Mouse (Mus musculus): ENCODE data around the gene Cdh13. TPM values are rescaled to one million over a fixed set of nuclear protein-coding genes. Genes with fewer than 3 reads are reported as not detected.

The Cdh13 gene
- polyA plus RNA-seq, 1 experiment = not detected

DNA sequence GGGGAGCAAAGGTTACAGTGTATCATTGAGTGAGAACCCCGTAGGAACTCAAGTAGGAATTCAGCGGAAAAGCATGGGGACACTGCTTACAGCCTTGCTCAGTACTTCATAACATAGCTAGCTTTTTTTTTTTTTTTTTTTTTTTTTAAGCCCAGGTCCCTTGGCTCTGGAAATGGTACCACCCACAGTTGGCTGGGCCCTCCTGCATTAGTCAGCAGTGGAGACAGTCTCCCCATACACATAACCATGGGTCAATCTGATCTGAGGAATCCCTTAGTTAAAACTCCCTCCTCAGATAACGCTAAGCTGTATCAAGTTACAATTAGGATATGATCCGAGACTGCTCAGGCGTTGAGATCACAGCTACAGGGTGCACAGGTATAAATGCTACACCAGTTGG lies 344.2 kb downstream of the Cdh13 start:
- Histone ChIP-seq H3K4me1 (ENCODE audit: control insufficient read depth, insufficient read depth, low read length) (no peaks in the 10 kb centered on the region), H3K27ac (ENCODE audit: control insufficient read depth, insufficient read depth, low read depth, low read length, poor library complexity) (no peak overlapping the region), H3K4me3 (replicated peaks; ENCODE audit: control insufficient read depth, low read depth, low read length) (no peak overlapping the region)
- 80% methylated on average over 5 of the region's 5 CpGs for WGBS
- TF ChIP-seq CTCF (IDR thresholded peaks at IDR 0.05; ENCODE audit: control insufficient read depth, insufficient read depth, low read length) = no peak
- no peak for TF ChIP-seq POLR2A (IDR thresholded peaks at IDR 0.05; ENCODE audit: borderline replicate concordance, control insufficient read depth, low read depth, low read length)

DNA sequence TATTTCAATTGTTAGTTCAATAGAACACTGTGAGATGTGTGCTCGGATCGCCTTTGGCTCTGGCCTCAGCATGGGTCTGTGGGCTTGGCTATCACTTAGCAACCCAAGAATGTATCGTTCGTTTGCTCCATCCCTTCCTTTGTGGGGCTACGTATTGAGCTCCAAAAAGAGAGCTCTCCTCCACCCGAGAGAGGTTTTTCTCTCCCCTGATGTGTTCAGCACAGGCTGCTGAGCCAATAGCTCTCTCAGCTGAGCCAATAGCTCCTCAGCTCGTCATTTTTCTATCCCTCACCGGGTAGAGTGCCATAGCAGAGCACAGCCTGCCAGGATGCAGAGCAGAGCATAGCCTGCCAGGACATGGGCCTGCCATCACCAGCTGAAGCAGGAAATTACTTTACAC lies 345.2 kb downstream of the Cdh13 start:
- Histone ChIP-seq H3K4me3 (replicated peaks; ENCODE audit: control insufficient read depth, low read depth, low read length) (no peak overlapping the region), H3K27ac (ENCODE audit: control insufficient read depth, insufficient read depth, low read depth, low read length, poor library complexity) (no peak overlapping the region), H3K4me1 (ENCODE audit: control insufficient read depth, insufficient read depth, low read length) (no peaks in the 10 kb centered on the region)
- 76% methylated on average over 8 of the region's 8 CpGs for WGBS
- TF ChIP-seq CTCF (IDR thresholded peaks at IDR 0.05; ENCODE audit: control insufficient read depth, insufficient read depth, low read length) = no peak
- no peak for TF ChIP-seq POLR2A (IDR thresholded peaks at IDR 0.05; ENCODE audit: borderline replicate concordance, control insufficient read depth, low read depth, low read length)

DNA sequence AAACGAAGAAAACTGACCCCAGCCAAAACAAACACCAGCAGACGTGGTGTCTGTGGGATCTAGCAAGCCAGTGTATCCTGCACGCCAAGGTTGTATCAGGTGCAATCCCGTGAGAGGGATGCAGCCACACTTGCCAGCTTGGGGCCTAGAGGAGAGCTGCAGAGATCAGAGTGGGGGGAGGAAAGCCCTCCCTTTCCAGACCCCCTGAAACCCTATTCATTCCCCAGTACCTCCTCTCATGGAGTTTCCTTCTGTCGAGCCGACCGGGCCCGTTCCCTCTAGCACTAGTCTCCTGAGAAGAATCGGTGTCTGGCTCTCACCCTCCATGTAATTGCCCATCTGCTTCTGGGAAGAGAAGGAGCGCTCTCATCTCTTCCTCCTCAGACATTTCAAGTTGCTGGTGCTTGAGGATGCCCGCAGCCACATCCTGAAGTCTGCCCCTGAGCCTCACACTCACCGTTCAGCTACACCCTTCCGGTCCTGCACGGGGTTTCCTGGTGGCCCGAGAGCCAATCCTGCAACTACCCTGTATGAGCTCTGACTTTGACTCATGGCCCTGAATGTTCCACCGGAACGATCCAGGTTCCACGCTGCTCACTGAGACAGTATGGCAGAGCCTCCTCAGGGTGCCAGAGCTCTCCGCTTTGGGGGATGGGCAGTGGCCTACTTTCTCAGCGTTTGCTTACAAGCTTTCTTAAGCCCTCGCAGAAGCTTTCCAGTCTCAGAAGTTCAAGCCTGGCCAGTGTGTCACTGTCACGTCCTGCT lies 351.9 kb downstream of the Cdh13 start:
- no peak overlapping the region for H3K4me3 ChIP-seq (replicated peaks; ENCODE audit: control insufficient read depth, low read depth, low read length)
- no peak for TF ChIP-seq CTCF (IDR thresholded peaks at IDR 0.05; ENCODE audit: control insufficient read depth, insufficient read depth, low read length)
- TF ChIP-seq POLR2A (IDR thresholded peaks at IDR 0.05; ENCODE audit: borderline replicate concordance, control insufficient read depth, low read depth, low read length) = no peak
- 70% methylated on average over 22 of the region's 22 CpGs for WGBS
- H3K4me1 ChIP-seq (ENCODE audit: control insufficient read depth, insufficient read depth, low read length) = no peaks in the 10 kb centered on the region
- no peak overlapping the region for H3K27ac ChIP-seq (ENCODE audit: control insufficient read depth, insufficient read depth, low read depth, low read length, poor library complexity)

DNA sequence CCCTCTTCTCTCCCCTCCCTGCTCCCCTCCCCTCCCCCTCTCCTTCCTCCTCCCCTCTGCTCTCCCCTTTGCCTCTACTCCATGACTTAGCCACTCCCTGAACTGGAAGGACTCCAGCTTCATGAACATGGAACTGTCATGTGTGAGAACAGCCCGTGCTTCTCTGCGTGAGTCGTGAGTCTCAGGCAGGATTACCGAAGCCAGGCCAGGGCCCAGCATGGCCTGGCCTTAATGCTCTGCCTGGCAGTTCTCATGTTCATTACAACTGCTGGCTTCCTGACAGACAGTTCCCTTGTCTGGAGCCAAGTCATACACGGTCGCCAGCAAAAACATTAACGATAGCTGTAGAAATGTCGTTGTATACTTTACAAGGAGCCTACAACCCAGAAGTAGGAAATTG lies 356.1 kb downstream of the Cdh13 start:
- Histone ChIP-seq H3K4me1 (ENCODE audit: control insufficient read depth, insufficient read depth, low read length) (no peaks in the 10 kb centered on the region), H3K4me3 (replicated peaks; ENCODE audit: control insufficient read depth, low read depth, low read length) (no peak overlapping the region), H3K27ac (ENCODE audit: control insufficient read depth, insufficient read depth, low read depth, low read length, poor library complexity) (no peak overlapping the region)
- 81% methylated on average over 8 of the region's 8 CpGs for WGBS
- TF ChIP-seq CTCF (IDR thresholded peaks at IDR 0.05; ENCODE audit: control insufficient read depth, insufficient read depth, low read length) = no peak
- TF ChIP-seq POLR2A (IDR thresholded peaks at IDR 0.05; ENCODE audit: borderline replicate concordance, control insufficient read depth, low read depth, low read length) = no peak

DNA sequence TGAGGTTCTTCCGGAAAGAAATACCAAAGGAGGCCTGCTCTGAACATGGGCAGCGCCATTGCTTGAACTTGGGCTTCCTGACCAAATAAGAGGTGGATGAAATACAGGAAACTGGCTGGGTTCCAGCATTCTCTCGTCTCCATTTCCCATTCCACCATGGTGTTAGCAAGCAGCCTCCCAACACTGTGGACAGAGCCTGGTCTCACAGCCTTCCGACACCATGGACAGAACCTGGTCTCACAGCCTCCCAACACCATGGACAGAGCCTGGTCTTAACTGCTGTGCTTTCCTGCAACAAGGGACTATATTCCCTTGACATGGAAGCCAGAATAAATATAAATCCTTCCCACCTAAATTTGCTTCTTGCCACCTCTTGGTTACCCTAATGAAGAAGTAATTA lies 358.3 kb downstream of the Cdh13 start:
- Histone ChIP-seq H3K27ac (ENCODE audit: control insufficient read depth, insufficient read depth, low read depth, low read length, poor library complexity) (no peak overlapping the region), H3K4me3 (replicated peaks; ENCODE audit: control insufficient read depth, low read depth, low read length) (no peak overlapping the region), H3K4me1 (ENCODE audit: control insufficient read depth, insufficient read depth, low read length) (no peaks in the 10 kb centered on the region)
- TF ChIP-seq POLR2A (IDR thresholded peaks at IDR 0.05; ENCODE audit: borderline replicate concordance, control insufficient read depth, low read depth, low read length) = no peak
- no peak for TF ChIP-seq CTCF (IDR thresholded peaks at IDR 0.05; ENCODE audit: control insufficient read depth, insufficient read depth, low read length)
- WGBS = 59% methylated on average over 4 of the region's 4 CpGs

DNA sequence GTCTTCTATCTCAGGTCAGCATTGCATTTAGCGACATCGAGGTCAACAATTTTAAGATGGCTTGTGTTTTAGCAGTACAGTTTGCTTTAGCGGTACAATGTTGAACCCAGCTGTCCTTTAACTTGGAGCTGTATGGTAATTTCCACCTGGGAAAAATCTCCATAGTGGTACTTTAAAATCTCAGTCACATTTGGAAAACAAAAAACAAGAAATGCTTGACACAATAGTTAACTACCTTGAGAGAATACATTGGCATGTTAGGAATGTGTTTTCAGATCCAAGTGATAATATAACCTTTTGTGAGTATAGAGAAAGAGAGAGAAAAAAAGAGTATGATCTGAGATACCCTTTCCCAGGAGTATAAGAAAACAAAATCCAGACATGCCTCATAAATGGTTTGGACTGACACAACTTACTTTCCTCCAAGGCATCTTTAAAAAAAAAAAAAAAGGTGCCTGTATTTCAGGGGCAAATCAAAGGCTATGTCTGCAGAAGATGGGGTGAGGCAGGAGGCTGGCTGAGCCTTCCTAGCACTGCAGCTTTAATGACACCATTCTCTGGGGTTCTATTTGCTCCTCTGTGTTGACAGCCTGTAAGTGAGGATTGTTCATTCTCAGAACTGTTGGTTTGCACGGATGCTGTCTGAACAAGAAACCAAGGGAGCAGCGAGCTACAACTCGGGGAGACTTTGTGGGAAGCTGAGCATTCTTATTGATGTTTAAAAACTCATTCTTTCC lies 365.4 kb downstream of the Cdh13 start:
- WGBS = 72% methylated on average over 6 of the region's 6 CpGs
- TF ChIP-seq POLR2A (IDR thresholded peaks at IDR 0.05; ENCODE audit: borderline replicate concordance, control insufficient read depth, low read depth, low read length) = no peak
- no peak for TF ChIP-seq CTCF (IDR thresholded peaks at IDR 0.05; ENCODE audit: control insufficient read depth, insufficient read depth, low read length)
- Histone ChIP-seq H3K27ac (ENCODE audit: control insufficient read depth, insufficient read depth, low read depth, low read length, poor library complexity) (no peak overlapping the region), H3K4me3 (replicated peaks; ENCODE audit: control insufficient read depth, low read depth, low read length) (no peak overlapping the region), H3K4me1 (ENCODE audit: control insufficient read depth, insufficient read depth, low read length) (no peaks in the 10 kb centered on the region)

DNA sequence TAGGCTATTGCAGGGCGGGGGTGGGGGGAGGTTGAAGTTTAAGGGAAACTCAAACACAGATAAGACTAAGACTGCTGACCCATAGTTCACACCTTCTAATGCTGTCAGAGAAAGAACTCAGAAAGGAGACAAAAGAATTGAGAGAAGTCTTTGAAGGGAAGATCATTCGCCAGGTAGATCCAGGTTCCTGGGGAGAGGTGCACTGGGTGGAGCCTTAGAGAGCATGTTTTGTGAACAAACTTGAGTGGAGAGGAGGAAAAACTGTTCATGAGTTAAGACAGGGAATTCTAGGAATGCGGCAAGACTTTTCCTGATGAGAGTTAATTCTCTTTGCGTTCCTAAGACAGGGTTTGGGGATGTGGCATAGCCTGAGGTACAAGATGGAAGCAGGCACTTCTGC lies 366.4 kb downstream of the Cdh13 start:
- TF ChIP-seq CTCF (IDR thresholded peaks at IDR 0.05; ENCODE audit: control insufficient read depth, insufficient read depth, low read length) (no peak), POLR2A (IDR thresholded peaks at IDR 0.05; ENCODE audit: borderline replicate concordance, control insufficient read depth, low read depth, low read length) (no peak)
- no peaks in the 10 kb centered on the region for H3K4me1 ChIP-seq (ENCODE audit: control insufficient read depth, insufficient read depth, low read length)
- 80% methylated on average over 4 of the region's 4 CpGs for WGBS
- no peak overlapping the region for H3K27ac ChIP-seq (ENCODE audit: control insufficient read depth, insufficient read depth, low read depth, low read length, poor library complexity)
- H3K4me3 ChIP-seq (replicated peaks; ENCODE audit: control insufficient read depth, low read depth, low read length) = no peak overlapping the region

DNA sequence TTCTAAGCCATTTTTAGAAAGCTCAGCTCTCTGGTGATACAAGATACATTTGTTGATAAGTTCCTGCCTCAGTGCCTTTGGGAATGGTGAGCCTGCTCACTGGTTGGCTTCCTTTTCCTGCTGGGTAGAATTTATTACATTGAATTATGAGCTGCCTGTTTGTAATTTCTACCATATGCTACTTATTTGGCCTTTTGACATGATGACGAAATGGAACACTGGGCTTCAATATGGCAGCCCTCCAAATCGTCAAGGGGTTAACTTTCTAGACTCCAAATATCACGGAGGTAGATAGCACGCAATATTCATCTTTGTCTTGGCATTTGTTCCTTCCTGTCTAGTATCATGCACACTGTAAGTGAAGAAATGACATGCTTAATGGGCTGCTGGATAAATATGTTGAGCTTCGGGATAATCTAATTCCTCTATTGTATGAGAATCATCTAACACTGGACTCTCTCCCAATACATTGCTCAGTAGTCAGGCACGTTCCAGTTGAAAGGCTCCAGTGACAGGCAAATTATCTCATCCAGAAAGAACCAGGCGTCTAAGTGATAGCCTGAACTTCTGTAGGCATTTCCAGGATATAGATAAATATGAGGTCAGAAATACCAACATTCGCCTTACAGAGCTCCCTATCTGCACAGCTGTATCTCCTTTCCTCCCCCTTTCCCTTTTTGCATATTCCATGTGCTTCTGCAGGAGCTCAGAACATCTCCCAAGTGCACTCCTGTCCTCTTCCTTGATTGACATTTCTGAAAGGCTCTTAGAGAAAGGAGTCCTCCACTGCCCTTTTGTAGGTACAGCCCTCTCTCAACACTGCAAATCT lies 378.7 kb downstream of the Cdh13 start:
- Histone ChIP-seq H3K27ac (ENCODE audit: control insufficient read depth, insufficient read depth, low read depth, low read length, poor library complexity) (no peak overlapping the region), H3K4me3 (replicated peaks; ENCODE audit: control insufficient read depth, low read depth, low read length) (no peak overlapping the region), H3K4me1 (ENCODE audit: control insufficient read depth, insufficient read depth, low read length) (no peaks in the 10 kb centered on the region)
- 79% methylated on average over 8 of the region's 8 CpGs for WGBS
- TF ChIP-seq POLR2A (IDR thresholded peaks at IDR 0.05; ENCODE audit: borderline replicate concordance, control insufficient read depth, low read depth, low read length) = no peak
- no peak for TF ChIP-seq CTCF (IDR thresholded peaks at IDR 0.05; ENCODE audit: control insufficient read depth, insufficient read depth, low read length)

Data from bone marrow, adult 2 months (tissue).